ENCODE assay signal across 22 mouse cellular contexts in genomic region chr3:158543481-158543880, GRCm38 (mm10). TPM values are rescaled to one million over a fixed set of nuclear protein-coding genes. Genes with fewer than 3 reads are reported as not detected.
DNase-seq lines count a peak whose midpoint lies in the region; ATAC-seq and TF ChIP-seq lines count a peak whose summit lies in the region.
"Had no signal": no experiment of that assay in that cellular context is flagged by ENCODE, and none has a peak within 500 bp of the region (broad histone marks: within the 10 kb centered on the region; RNA-seq: fewer than 3 reads in every experiment).

No protein-coding gene starts in this region.

- TF ChIP-seq POLR2A in lung, adult 2 months (IDR thresholded peaks at IDR 0.05; ENCODE audit: borderline replicate concordance, extremely low read depth, low read depth, low read length): no peak

- H3K9me3 ChIP-seq in kidney, embryonic 14.5 days (ENCODE audit: control insufficient read depth, low read length): no peaks in the 10 kb centered on the region
- no peaks in the 10 kb centered on the region for H3K9me3 ChIP-seq in lung, postnatal 0 days (ENCODE audit: low read length)
- H3K9me3 ChIP-seq: embryonic facial prominence, embryonic 13.5 days; forebrain, embryonic 12.5 days; heart, embryonic 10.5 days had no signal

- TF ChIP-seq CTCF in lung, postnatal 0 days (IDR thresholded peaks at IDR 0.05): no peak
- TF ChIP-seq CTCF in lung, adult 2 months (IDR thresholded peaks at IDR 0.05; ENCODE audit: insufficient read depth, low read length): no peak

- H3K4me1 ChIP-seq in kidney, embryonic 14.5 days (ENCODE audit: control insufficient read depth, insufficient read depth, low read length): no peaks in the 10 kb centered on the region
- no peaks in the 10 kb centered on the region for H3K4me1 ChIP-seq in lung, postnatal 0 days (ENCODE audit: insufficient read depth, low read depth, low read length)
- no peaks in the 10 kb centered on the region for H3K4me1 ChIP-seq in lung, adult 2 months (ENCODE audit: control insufficient read depth, insufficient read depth, low read length)
- H3K4me1 ChIP-seq: embryonic facial prominence, embryonic 13.5 days; forebrain, embryonic 12.5 days; heart, embryonic 10.5 days had no signal

- no peak overlapping the region for H3K27ac ChIP-seq in kidney, embryonic 14.5 days (ENCODE audit: low read depth, low read length)
- no peak overlapping the region for H3K27ac ChIP-seq in lung, postnatal 0 days (ENCODE audit: low read length)
- H3K27ac ChIP-seq: embryonic facial prominence, embryonic 13.5 days; forebrain, embryonic 12.5 days; heart, embryonic 10.5 days had no signal

- no peaks in the 10 kb centered on the region for H3K27me3 ChIP-seq in kidney, embryonic 14.5 days (ENCODE audit: control insufficient read depth, insufficient read depth, low read length)
- H3K27me3 ChIP-seq in lung, postnatal 0 days (replicated peaks; ENCODE audit: insufficient read depth, low read length): no peaks in the 10 kb centered on the region
- H3K27me3 ChIP-seq: embryonic facial prominence, embryonic 13.5 days; forebrain, embryonic 12.5 days; Patski had no signal

- H3K36me3 ChIP-seq in kidney, embryonic 14.5 days (ENCODE audit: control insufficient read depth, insufficient read depth, low read length): no peaks in the 10 kb centered on the region
- no peaks in the 10 kb centered on the region for H3K36me3 ChIP-seq in lung, postnatal 0 days (ENCODE audit: insufficient read depth, low read length)
- H3K36me3 ChIP-seq: embryonic facial prominence, embryonic 13.5 days; forebrain, embryonic 12.5 days; heart, embryonic 10.5 days had no signal

- 46% methylated on average over 3 of the region's 3 CpGs for WGBS in kidney, embryonic 14.5 days
- WGBS in lung, postnatal 0 days: 46% methylated on average over 3 of the region's 3 CpGs
- 45% methylated on average over 3 of the region's 3 CpGs for WGBS in lung, adult 2 months

- no peak overlapping the region for H3K4me2 ChIP-seq in kidney, embryonic 14.5 days (replicated peaks; ENCODE audit: low read depth, low read length)
- no peak overlapping the region for H3K4me2 ChIP-seq in lung, postnatal 0 days (replicated peaks; ENCODE audit: low read depth, low read length)
- H3K4me2 ChIP-seq: embryonic facial prominence, embryonic 13.5 days; forebrain, embryonic 12.5 days had no signal

- H3K9ac ChIP-seq in kidney, embryonic 14.5 days (ENCODE audit: low read depth, low read length): no peak overlapping the region
- no peak overlapping the region for H3K9ac ChIP-seq in lung, postnatal 0 days (replicated peaks; ENCODE audit: low read depth)
- H3K9ac ChIP-seq: embryonic facial prominence, embryonic 13.5 days; forebrain, embryonic 12.5 days had no signal

- no peak for DNase-seq in kidney, adult 9 months
- DNase-seq in kidney, postnatal 14 days: peak; percentile 3
- DNase-seq in kidney, adult 18-20 months: no peak
- DNase-seq in lung, postnatal 0 days (ENCODE audit: low spot score): peak; percentile 70
- no peak for DNase-seq in lung, adult 2 months
- DNase-seq in MN1 (ENCODE audit: low spot score): no peak
- DNase-seq: adrenal gland, adult 2 months; adrenal gland, postnatal 25 days; cerebellum, adult 18-20 months; cerebellum, adult 9-11 months; cerebellum, postnatal 36 days; gastrocnemius, postnatal 10 days; heart, adult 18-20 months; heart, postnatal 10 days; heart, postnatal 4 days had no signal

- H3K4me3 ChIP-seq in kidney, embryonic 14.5 days (ENCODE audit: low read length): no peak overlapping the region
- H3K4me3 ChIP-seq in lung, postnatal 0 days (ENCODE audit: low read depth, low read length): no peak overlapping the region
- H3K4me3 ChIP-seq in lung, adult 2 months (replicated peaks; ENCODE audit: extremely low read depth, low read depth, low read length): no peak overlapping the region
- H3K4me3 ChIP-seq: embryonic facial prominence, embryonic 13.5 days; forebrain, embryonic 12.5 days; heart, embryonic 10.5 days had no signal

- peak; percentile 66; the same call in 1 of the 2 replicates for ATAC-seq in kidney, embryonic 14.5 days (ENCODE audit: low FRiP score, low TSS enrichment)
- peak; percentile 78 for ATAC-seq in lung, postnatal 0 days
- ATAC-seq: forebrain, embryonic 16.5 days; Patski had no signal

- TF ChIP-seq EP300 in lung, postnatal 0 days (IDR thresholded peaks at IDR 0.05): peak; percentile 90

RNA-seq across cellular contexts. Expression of gene Lrrc7, which starts 18.5 kb away (rescaled TPM):
- polyA plus RNA-seq in kidney, embryonic 14.5 days (2014; fragmentation: Nextera tagmentation; extraction: Ambion mirVana): 0.23 and 0.32 TPM in 2 replicates
- not detected in 2 replicates for polyA plus RNA-seq in lung, postnatal 0 days (2015; fragmentation: Nextera tagmentation; extraction: Ambion mirVana)
- polyA plus RNA-seq in lung, adult 2 months (2012; rRNA removed): not detected in 2 replicates
- polyA plus RNA-seq: adrenal gland, adult 2 months; C2C12 had no signal

Comparison
In these comparisons a context has a peak if more than half of its experiments do, and no peak if none do; other contexts are left out.
1. DNase-seq: peak in kidney, postnatal 14 days (single experiment) and lung, postnatal 0 days (single experiment); none in kidney, adult 9 months (single experiment), kidney, adult 18-20 months (single experiment), lung, adult 2 months (single experiment) and MN1 (single experiment).